Mouse (Mus musculus) C2C12 (cell line): Measurements from ENCODE around the gene Large1.

ENCODE experiments used
- CEBPB ChIP-seq: IDR thresholded peaks from one replicate; pipeline ENCODE4 v1.6.1; 2011; ENCODE audit warnings: low read depth, mild to moderate bottlenecking, control low read depth, moderate library complexity
- CTCF ChIP-seq: IDR thresholded peaks from one replicate; pipeline ENCODE4 v1.5.1; 2011; ENCODE audit not compliant: control insufficient read depth, insufficient read depth, insufficient read length
- MYOD1 ChIP-seq: IDR thresholded peaks from one replicate; pipeline ENCODE4 v1.6.1; 2011; ENCODE audit warnings: low read depth; ENCODE audit not compliant: control insufficient read depth, insufficient read length

- no peak for TF ChIP-seq MYOD1
- no peak for TF ChIP-seq CTCF
- no peak for TF ChIP-seq CEBPB
These were observed 49.4 kb downstream of the Large1 start for GRCm38 (mm10) chr8:73303907-73304306.
